Mouse (Mus musculus) common myeloid progenitor, adult 5-6 weeks (primary cell): ENCODE data around the gene Ddx55. TPM values are rescaled to one million over a fixed set of nuclear protein-coding genes. Genes with fewer than 3 reads are reported as not detected.
"Not testable (repeated sequence)": the region's sequence is repeated elsewhere in the genome, so short reads cannot be mapped to it uniquely, and the experiment has no call there.

Source experiments
- ATAC-seq: replicated peaks from 2 replicates; pipeline ENCODE4 v1.8.0; 2016; ENCODE audit warnings: low read depth, mild to moderate bottlenecking, moderate TSS enrichment, inconsistent platforms; ENCODE audit not compliant: poor library complexity, severe bottlenecking
- total RNA-seq: library from RNA; stranded (forward); fragments of 200-1000, 187-1606 nt; gene quantifications from 2 replicates; pipeline ENCODE4 v1.2.3, GENCODE M21; 2017

Ddx55 gene
- total RNA-seq, 1 experiment from 2014 or later, result 18.5 TPM

DNA sequence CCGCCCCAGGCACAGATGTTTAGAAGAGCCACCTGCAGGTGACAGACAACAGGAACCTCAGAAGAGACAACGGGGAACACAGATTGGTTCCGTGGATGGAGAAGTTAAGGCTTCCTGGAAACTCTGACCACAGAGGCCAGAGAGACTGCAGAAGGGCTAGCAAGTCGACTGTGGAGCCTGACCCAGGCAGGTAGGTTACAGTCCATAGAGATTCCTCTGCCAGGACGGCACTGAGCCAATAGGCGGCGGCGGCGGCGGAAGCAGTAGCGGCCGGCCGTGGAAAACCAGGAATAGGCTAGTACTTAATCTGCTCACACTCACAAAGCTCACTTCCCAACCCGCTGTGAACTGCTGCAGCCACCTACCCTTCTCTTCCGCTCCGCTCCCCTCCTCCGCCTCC lies 15.9 kb upstream of the Ddx55 start:
- ATAC-seq, result peak; percentile 6; the same call in 1 of the 2 replicates

DNA sequence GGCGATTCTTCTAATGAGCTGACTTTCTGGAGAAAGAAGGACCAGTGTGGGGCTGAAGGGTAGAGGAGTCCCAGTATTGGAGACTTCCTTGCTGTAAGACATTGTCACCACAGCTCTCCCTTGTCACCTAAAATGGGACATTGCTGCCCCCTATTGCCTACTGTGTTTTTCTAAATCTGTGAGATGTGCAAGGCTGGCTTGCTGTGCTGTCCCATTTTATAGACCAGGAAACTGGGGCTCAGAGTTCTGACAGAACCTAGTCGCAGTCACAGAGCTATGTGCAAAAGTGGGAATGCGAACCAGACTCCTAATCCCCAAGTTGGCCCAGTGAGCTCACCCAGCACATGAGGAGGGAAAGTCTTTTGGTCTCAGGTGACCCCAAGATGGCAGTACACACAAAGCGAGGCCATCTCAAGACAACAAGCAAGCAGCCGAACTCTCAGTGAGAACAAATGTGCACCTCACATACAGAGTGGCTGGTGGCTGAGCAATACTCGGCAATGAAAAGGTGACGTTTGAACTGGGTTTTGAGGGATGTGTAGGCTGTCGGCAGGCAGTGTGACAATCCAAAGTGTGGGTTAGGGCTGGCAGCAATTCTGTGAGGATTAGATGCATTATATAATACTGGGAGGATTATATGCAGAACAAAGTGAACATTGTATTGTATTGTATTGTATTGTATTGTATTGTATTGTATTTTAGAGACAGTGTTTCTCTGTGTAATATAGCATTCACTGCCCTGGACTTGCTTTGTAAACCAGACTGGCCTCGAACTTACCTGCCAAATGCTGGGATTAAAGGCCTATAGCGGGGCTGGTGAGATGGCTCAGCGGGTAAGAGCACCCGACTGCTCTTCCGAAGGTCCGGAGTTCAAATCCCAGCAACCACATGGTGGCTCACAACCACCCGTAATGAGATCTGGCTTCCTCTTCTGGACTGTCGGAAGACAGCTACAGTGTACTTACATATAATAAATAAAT lies 13.6 kb upstream of the Ddx55 start:
- peak; percentile 41; the same call in 1 of the 2 replicates for ATAC-seq

DNA sequence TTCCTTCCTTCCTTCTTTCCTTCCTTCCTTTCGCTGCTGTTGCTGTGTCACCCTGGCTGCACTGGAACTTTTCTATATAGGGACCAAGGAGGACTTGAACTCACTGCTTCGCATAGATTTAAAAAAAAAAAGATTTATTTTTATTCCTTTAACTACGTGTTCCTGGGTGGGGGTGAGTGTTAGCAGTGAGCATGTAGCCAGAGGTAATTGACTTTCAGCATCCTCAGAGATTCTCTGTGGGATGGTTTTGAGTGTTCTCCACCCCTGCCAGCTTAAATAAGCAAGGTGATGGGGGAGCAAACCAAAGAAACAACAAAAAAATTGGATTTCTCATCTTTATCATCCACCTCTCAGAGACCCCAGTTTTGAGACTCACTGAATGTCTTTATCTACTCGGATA lies 12.8 kb upstream of the Ddx55 start:
- no peak for ATAC-seq

DNA sequence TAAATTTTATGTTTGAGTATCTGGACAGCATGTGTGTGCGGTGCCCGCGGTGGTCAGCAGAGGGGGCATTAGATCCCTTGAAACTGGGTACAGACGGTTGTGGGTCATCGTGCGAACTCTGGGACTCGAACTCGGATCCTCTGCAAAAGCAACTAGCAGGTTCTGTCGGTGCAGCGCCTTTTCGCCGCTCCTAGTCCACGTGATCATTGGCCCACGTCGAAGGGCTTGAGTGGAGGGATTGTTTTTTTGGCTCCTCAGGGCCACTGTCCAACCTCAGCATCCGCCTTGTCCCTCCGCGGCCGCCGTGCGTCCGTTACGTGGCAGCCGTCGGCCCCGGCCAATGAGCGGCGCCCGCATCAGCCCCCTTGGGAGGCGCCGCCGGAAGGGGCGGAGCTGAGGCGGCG lies 12.3 kb upstream of the Ddx55 start, which contains the start of gene Tmed2:
Gene Tmed2 (plus strand): TSS at position 313 of the 404 bp plus-strand sequence.
- peak; percentile 92 for ATAC-seq

DNA sequence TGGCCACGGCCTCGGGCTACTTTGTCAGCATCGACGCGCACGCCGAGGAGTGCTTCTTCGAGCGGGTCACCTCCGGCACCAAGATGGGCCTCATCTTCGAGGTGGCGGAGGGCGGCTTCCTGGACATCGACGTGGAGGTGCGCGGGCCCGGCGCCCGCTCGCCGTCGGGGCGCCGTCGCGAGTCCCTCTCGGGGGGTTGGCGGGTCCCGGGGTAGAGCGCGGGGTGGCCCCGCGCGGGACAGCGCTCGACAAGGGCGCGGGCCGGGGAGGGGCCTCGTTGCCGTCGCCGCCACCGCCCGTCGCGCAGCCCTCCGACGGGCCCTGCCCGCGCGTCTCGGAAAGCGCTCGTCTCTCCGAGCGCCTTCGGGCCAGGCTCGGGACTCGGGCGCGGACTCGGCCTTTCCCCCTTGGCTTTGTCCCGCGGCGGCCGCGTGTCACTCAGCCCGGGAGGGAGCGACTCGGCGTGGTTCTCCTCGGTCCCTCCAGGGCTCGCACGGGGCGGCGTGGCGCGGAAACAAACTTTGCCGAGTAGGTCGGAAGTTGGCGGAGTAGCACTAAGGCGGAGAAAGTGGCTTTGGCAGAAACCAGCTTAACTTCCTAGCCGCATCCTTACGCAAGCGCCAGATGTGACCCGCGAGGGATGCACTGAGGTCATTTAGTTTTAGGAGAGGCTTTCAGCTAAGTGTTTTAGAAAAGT lies 11.6 kb upstream of the Ddx55 start:
- ATAC-seq, result peak; percentile 37

GRCm38 (mm10) chr5:124541602-124541973 lies 11.1 kb upstream of the Ddx55 start:
- ATAC-seq, result no peak

- not testable (repeated sequence) for ATAC-seq
Observed at GRCm38 (mm10) chr5:124550737-124551136, 1.9 kb upstream of the Ddx55 start.

DNA sequence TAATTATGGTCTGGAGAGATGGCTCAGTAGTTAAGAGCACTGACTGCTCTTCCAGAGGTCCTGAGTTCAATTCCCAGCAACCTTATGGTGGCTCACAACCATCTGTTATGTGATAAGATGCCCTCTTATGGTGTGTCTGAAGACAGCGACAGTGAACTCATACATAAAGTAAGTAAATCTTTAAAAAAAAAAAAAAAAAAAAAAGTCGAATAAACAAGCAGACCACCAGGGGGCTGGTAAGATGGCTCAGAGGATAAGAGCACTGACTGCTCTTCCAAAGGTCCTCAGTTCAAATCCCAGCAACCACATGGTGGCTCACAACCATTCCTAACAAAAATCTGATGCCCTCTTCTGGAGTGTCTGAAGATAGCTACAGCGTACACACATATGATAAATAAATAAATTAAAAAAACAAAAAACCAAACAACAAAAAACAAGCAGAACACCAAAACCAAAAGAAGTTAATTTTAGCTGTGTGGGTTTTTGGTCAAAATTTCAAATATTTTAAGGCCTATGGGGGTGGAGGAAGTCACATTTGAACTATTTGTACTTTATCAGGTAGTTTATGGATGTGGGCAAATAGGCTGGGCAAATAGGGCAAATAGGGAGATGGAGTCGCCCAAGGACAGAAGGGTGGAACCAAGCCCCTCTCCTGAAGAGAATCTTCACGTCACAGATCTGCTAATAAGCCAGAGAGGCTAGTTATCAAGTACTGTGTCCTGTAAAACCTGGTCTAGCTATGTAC lies 1.1 kb upstream of the Ddx55 start:
- ATAC-seq, result not testable (repeated sequence)

DNA sequence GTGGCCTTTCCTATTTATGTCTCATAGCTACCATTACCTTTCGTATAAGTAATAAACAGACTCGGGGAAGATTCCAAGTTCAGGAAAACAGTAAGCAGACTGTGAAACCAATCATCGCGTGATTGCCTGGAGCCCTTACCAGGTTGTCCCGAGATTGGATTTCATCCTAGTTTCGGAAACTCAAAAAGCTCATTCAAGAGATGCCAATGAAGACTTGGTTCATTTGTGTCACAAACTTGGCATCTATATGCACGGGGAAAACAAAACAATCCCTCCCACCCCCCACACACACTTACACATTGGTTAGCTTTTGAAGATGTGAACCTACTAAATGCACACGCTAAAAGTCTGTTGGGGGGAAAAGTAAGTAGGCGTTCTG lies 581 bp upstream of the Ddx55 start:
- ATAC-seq, result no peak

DNA sequence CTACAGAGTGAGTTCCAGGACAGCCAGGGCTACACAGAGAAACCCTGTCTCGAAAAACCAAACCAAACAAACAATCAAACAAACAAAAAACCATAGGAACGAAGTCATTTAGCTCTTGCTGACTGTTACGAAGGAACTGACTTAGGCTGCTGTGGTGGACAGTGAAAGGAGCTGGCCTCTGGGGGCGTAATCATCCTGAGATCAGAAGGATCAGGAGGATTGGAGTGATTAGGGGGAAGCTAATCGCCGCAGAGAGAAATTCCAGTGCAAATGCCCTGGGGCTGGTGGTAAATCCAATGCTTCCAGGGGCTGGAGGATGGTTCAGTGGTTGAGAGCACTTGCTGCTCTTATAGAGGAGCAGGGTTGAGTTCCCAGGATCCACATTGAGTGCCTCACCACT lies 943 bp downstream of the Ddx55 start:
- no peak for ATAC-seq

DNA sequence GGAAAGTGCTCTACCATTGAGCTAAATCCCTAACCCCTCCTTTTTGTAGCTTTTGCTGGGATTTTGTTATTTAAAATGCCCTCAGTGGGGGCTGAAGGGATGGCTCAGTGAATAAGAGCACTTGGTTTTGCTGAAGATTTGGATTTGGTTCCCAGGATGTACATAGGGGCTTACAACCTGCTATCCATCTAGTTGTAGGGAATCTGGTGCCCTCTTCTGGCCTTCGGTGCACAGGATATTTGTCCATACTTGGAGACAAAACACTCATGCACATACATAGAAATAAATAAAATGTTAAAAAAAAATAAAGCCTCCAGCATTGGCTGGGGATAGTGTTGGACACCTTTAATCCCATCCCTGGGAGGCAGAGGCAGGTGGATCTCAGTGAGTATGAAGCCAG lies 2.5 kb downstream of the Ddx55 start:
- ATAC-seq, result no peak

DNA sequence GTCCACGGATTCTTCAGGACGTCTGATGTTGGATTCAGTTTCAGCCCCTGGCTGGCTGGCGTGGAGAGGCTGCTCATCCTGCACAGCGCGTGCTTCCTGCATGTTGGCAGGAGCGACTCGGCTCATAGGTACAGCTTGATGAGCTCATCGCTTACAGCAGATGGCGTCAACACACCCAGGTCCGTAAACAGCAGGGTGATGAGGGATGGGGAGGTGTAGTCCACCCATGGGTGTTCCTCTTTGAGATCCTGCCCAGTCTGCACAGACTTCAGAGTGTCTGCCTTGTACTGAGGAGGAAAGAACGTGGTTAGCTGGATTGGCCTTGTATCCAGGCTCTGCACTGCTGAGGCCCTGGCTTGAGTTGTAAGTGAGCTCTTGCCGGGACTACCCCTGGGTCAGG lies 18.4 kb downstream of the Ddx55 start:
- no peak for ATAC-seq

GRCm38 (mm10) chr5:124575467-124575866 lies 22.8 kb downstream of the Ddx55 start:
- no peak for ATAC-seq

DNA sequence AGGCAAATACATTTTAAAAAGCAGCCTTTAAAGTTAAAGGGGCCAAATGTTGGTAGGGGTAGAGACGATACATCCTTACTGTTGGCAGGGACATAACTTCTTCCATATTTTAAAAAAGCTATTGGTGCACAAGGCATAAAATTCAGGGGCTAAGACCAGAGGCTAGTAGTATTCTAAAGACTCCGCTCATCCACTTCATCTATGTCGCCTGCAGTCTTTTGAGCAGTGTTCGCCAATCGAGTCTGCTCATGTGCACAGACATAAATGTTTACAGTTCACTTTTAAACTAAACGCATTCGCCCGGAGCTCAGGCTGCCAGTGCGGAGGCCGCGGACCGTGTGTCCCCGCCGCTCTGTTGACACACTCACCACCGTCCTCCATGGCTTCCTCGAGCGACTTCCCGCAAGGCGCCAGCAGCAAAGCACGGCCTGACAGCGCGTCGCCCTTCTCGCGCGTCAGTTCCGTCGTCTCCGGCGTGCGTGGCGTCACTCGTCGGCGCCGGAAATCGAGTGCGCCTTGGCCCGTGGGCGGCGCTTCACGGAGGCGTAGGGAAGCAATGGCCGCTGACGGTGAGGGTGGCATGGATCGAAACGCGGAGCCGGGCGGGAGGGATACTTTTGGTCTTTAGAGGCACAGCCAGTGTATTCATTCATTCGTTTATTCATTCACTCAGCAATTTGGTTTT lies 26.1 kb downstream of the Ddx55 start, which contains the start of the genes Eif2b1 and Gtf2h3:
Gene Eif2b1 (minus strand): TSS at position 499 of the 685 bp plus-strand sequence.
Gene Gtf2h3 (plus strand): TSS at position 508 of the 685 bp plus-strand sequence.
- ATAC-seq, result peak; percentile 93

- ATAC-seq, result peak; percentile 50
Observed at GRCm38 (mm10) chr5:124582515-124582914, 29.9 kb downstream of the Ddx55 start.

- no peak for ATAC-seq
Observed at GRCm38 (mm10) chr5:124592768-124593167, 40.1 kb downstream of the Ddx55 start.

DNA sequence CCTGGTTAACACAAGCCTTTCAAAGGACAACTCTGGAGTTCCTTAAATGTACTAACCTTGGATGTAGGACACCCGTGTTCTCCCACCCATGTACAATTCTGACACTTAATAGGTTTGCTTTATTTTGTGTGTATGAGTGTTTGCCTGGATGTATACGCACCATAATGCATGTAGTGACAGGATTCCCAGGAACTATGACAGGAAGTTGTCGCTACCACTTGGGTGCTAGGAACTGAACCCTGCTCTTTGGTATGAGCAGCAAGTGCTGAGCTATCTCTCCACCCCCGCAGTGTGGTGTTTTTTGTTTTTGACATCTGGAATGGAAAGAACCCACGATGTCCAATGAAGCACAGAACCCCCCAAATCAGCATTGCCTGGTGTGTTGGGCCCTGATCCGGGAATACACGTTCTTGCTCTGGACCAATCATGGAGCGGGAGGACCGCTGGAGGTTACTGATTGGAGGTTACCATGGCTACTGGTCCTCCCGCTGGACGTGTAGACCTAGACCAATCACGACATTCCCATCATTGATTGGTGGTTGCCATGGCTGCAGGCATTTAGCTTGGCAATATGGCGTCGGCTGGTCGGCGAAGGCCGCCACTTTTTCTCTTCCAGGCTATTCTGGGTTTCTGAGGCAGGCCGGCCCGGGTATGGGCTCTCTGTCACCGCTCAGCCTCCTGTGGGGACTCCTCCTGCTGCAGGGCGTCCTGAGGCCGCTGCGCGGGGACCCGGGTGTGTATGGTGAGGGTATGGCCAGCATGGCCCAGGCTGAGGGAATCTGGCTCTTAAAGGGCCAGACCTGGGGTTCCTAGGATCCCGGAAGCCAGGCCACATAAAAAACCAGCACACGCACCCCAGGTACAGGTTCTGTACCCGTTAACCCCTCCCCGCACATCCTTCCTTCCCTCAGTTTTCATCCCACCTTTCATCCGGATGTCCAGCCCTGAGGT lies 45.8 kb downstream of the Ddx55 start:
- peak; percentile 95 for ATAC-seq

GRCm38 (mm10) chr5:124599726-124600125 lies 47.1 kb downstream of the Ddx55 start:
- not testable (repeated sequence) for ATAC-seq

DNA sequence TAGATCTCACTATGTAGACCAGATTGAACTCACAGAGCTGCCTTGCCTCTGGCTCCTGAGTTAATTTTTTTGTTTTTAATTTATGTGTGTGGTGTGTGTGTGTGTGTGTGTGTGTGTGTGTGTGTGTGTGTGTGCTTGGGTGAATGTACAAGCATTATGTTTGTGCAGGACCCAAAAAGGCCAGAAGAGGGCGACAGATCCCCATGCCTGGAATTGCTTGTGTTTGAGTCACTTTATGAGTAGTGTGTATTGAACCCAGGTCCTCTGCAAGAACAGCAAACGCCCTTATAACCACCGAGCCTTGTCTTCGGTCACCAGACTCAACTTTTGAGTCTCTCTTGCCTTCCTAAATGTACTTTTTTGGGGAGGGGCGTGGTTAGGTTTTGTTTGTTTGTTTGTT lies 49.7 kb downstream of the Ddx55 start:
- ATAC-seq, result no peak
